Mouse (Mus musculus): Measurements from ENCODE around the gene Tm9sf2.

DNA sequence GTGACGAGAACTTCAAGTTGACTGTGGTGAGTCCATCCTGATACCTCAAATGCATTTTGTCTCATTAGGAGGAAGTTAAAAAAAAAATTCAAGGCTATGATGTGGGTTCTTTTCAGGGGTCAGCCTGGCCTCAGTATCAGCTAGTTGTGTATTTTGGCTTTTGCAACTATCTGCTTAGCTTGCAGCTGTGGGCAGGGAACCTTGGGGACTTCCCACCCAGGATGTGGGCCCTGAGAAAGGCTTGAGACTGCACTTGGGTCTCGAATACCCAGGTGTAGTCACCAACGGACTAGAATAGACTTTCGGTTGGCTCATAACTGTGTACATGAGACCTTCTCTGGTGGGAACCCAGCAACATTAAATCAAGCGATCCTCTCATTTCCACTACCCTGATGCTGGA is 33.4 kb upstream of the Tm9sf2 start:
- TF ChIP-seq GATA1 (IDR thresholded peaks at IDR 0.05; ENCODE audit: borderline replicate concordance, low read length) (no peak), FLI1 (IDR thresholded peaks at IDR 0.05; ENCODE audit: low read length) (no peak)

Data from megakaryocyte, embryonic 14.5 days (primary cell).